Mouse (Mus musculus) liver, embryonic 14.5 days (tissue): Measurements from ENCODE around the gene Ccdc102a.

Experiments
- CTCF ChIP-seq: IDR thresholded peaks from 2 replicates; pipeline ENCODE4 v1.5.1; 2016; ENCODE audit warnings: antibody characterized with exemption, low read depth, control low read depth
- EP300 ChIP-seq: IDR thresholded peaks from 2 replicates; pipeline ENCODE4 v1.6.1; 2016; ENCODE audit warnings: antibody characterized with exemption, low read depth

DNA sequence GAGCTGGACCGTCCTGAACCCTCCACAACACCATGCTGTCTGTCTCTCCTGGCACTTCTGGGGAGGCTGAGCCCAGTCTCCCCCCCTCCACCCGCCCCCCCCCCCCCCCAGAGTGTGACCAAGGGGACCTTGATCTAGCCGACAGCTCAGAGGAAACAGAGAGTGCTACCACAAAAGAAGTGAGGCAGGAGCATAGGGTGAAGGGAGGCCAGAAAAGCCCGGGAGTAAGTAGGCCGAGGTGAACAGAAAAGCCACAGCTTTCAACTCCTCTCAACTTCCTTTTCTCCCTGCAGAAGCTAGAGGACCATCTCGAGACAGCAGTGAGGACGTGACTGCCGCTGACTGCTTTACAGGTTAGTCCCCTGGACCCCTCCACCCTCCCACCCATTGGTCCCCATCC lies 5.5 kb upstream of the Ccdc102a start, which contains the start of gene Adgrg5:
- TF ChIP-seq CTCF: no peak
- TF ChIP-seq EP300: no peak
